Mouse (Mus musculus) ES-E14 (cell line): ENCODE data around the gene Rcan1.

Source experiments
- CHD2 ChIP-seq: IDR thresholded peaks from 2 replicates; pipeline ENCODE4 v1.6.1; 2014; ENCODE audit warnings: mild to moderate bottlenecking, low read depth, low read length, inconsistent platforms
- HCFC1 ChIP-seq: IDR thresholded peaks from 2 replicates; pipeline ENCODE4 v1.6.1; 2012; ENCODE audit warnings: low read length, inconsistent platforms, borderline replicate concordance; ENCODE audit not compliant: insufficient read depth
- ZC3H11A ChIP-seq: IDR thresholded peaks from 2 replicates; pipeline ENCODE4 v1.6.1; 2012; ENCODE audit warnings: low read depth, mild to moderate bottlenecking, inconsistent platforms, low read length, borderline replicate concordance
- ZNF384 ChIP-seq: IDR thresholded peaks from 2 replicates; pipeline ENCODE4 v1.6.1; 2012; ENCODE audit warnings: low read depth, low read length, inconsistent platforms

- no peak for TF ChIP-seq CHD2
- TF ChIP-seq ZC3H11A: no peak
- TF ChIP-seq ZNF384: no peak
- no peak for TF ChIP-seq HCFC1
These were observed 48.0 kb downstream of the Rcan1 start for GRCm38 (mm10) chr16:92422435-92423362.
